Mouse (Mus musculus) stomach, embryonic 14.5 days (tissue): ENCODE data around the gene Gmpr2. TPM values are rescaled to one million over a fixed set of nuclear protein-coding genes. Genes with fewer than 3 reads are reported as not detected.
A peak's percentile ranks its signal among the peaks of the same experiment; 100 is the strongest.

Experiments used
- ATAC-seq: fragments of 200-750 bp; cut with Nextera tagmentation; 2 replicates; pipeline ENCODE4 v1.8.0; 2017; ENCODE audit warnings: low read depth, moderate TSS enrichment; ENCODE audit not compliant: insufficient number of reproducible peaks, insufficient read depth, low FRiP score
- H3K27ac ChIP-seq: fragments of 300-500 bp; sonication (generic); 2 replicates; pipeline ENCODE4 v1.5.1; 2014; ENCODE audit warnings: mild to moderate bottlenecking, low read length, moderate library complexity, mixed read lengths
- H3K27me3 ChIP-seq: fragments of 300-500 bp; sonication (generic); 2 replicates; pipeline ENCODE4 v1.6.1; 2014; ENCODE audit warnings: low read length, control low read depth, mixed read lengths; ENCODE audit not compliant: control insufficient read depth, insufficient read depth
- H3K36me3 ChIP-seq: fragments of 300-500 bp; sonication (generic); 2 replicates; pipeline ENCODE4 v1.6.1; 2014; ENCODE audit warnings: mild to moderate bottlenecking, control low read depth, low read length, moderate library complexity, mixed read lengths; ENCODE audit not compliant: control insufficient read depth, insufficient read depth
- H3K4me1 ChIP-seq: fragments of 300-500 bp; sonication (generic); 2 replicates; pipeline ENCODE4 v1.6.1; 2014; ENCODE audit warnings: low read length, control low read depth, mixed read lengths; ENCODE audit not compliant: control insufficient read depth, insufficient read depth
- H3K4me2 ChIP-seq: fragments of 300-500 bp; sonication (generic); replicated peaks from 2 replicates; pipeline ENCODE4 v1.6.1; 2014; ENCODE audit warnings: low read depth, low read length, control low read depth
- H3K4me3 ChIP-seq: fragments of 300-500 bp; sonication (generic); 2 replicates; pipeline ENCODE4 v1.5.1; 2014; ENCODE audit warnings: low read depth, low read length, control low read depth
- H3K9ac ChIP-seq: fragments of 300-500 bp; sonication (generic); replicated peaks from 2 replicates; pipeline ENCODE4 v1.6.1; 2014; ENCODE audit warnings: low read depth, mild to moderate bottlenecking, control low read depth, low read length, moderate library complexity, mixed read lengths
- H3K9me3 ChIP-seq: fragments of 300-500 bp; sonication (generic); 2 replicates; pipeline ENCODE4 v1.6.1; 2016; ENCODE audit warnings: low read depth, low read length, control low read depth; ENCODE audit not compliant: control insufficient read depth
- WGBS: fragments of 180-500 bp; shearing (Covaris S2); extraction: QIAGEN DNeasy Blood & Tissue Kit; methylation state at CpG from one replicate; pipeline ENCODE4 v1.1.7; 2014; 5-methylcytosine and 5-hydroxymethylcytosine counted together
- polyA plus RNA-seq: library from polyadenylated mRNA; unstranded; fragments of >200 nt; fragmentation: Nextera tagmentation; extraction: Ambion mirVana; gene quantifications from 2 replicates; pipeline ENCODE4 v1.2.1, GENCODE M21; 2014

The Gmpr2 gene
- polyA plus RNA-seq = 56.8 and 63.6 TPM in 2 replicates

- under 1% methylated on average over 38 of the region's 38 CpGs for WGBS
- ATAC-seq = peak; percentile 96
- peak within 1 kb of the TSS; percentile 83 for H3K4me3 ChIP-seq
- H3K4me1 ChIP-seq = 0 out of 2 replicates have a peak, but pooled peaks cover 9% of the 10 kb centered on the region
- H3K9ac ChIP-seq = peak within 1 kb of the TSS; percentile 64
- peak within 1 kb of the TSS; percentile 70; the same call in 1 of the 2 replicates for H3K27ac ChIP-seq
- H3K9me3 ChIP-seq = no peaks in the 10 kb centered on the region
- H3K36me3 ChIP-seq = peaks cover 25% of the 10 kb centered on the region
- no peaks in the 10 kb centered on the region for H3K27me3 ChIP-seq
- H3K4me2 ChIP-seq = peak within 1 kb of the TSS; percentile 85
These were observed at the start of gene Gmpr2, which contains the start of gene Nedd8 for GRCm38 (mm10) chr14:55671833-55672740. Gene Gmpr2, plus strand, starts transcription at chr14:55671941. Gene Nedd8, minus strand, starts transcription at chr14:55672124.

GRCm38 (mm10) chr14:55628077-55628827 lies 43.5 kb upstream of the Gmpr2 start:
- 88% methylated on average over 27 of the region's 27 CpGs for WGBS
- no peaks in the 10 kb centered on the region for H3K9me3 ChIP-seq
- H3K27ac ChIP-seq = no peak overlapping the region
- ATAC-seq = no peak
- H3K9ac ChIP-seq = no peak overlapping the region
- H3K4me2 ChIP-seq = no peak overlapping the region
- no peaks in the 10 kb centered on the region for H3K4me1 ChIP-seq
- peaks cover 71% of the 10 kb centered on the region for H3K36me3 ChIP-seq
- no peaks in the 10 kb centered on the region for H3K27me3 ChIP-seq
- no peak overlapping the region for H3K4me3 ChIP-seq

DNA sequence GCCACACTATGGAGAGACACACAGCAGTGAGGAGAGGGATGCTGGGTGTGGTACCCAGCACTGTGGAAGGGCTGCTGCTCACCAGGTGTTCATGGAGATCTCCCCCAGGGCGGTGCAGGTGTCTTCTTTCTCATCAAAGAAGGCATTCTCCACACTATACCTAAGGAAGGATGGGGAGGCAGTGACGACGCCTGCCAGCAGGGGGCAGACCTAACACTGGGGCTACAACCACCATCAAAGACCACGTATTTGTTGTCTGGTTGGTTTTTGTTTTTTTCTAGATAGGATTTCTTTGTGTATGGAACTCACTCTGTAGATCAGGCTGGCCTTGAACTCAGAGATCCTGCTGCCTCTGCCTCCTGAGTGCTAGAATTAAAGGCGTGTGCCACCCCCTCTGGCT lies 42.4 kb upstream of the Gmpr2 start:
- Histone ChIP-seq H3K9ac (no peak overlapping the region), H3K4me2 (no peak overlapping the region), H3K36me3 (peaks cover 80% of the 10 kb centered on the region), H3K4me1 (no peaks in the 10 kb centered on the region), H3K4me3 (no peak overlapping the region), H3K27me3 (no peaks in the 10 kb centered on the region), H3K9me3 (no peaks in the 10 kb centered on the region), H3K27ac (no peak overlapping the region)
- WGBS = 57% methylated on average over 5 of the region's 5 CpGs
- no peak for ATAC-seq

DNA sequence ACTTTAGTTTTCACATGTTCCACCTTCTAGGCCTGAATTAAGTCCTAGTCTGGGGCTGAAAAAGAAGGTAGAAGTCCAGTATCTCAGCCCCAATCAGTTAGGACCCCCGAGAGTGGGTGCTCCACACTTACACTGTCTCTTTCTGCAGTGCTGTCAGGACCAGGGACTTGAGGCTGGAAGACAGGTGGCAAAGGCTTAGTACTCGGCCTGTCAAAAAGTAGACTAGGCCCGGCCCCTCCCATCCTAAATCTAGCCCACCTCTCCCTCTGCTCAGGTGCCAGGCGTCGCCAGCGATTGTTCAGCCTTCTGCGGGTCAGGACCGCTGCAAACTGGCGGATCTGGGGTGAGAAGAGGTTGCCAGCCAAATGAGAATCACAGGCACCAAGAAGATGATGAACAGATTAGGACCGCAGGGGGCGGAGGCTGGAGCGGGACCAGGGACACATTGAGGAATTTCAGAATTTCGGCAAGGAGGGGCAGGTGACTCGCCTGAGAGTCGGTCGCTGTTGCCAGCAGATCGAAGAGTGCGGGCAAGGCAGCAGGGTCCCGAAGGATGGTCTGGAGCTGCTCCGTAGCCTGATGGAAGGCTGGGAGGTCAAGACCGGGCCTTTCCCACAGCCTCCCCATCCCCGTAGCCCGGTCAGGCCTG lies 36.7 kb upstream of the Gmpr2 start:
- H3K36me3 ChIP-seq = peaks cover 76% of the 10 kb centered on the region
- no peaks in the 10 kb centered on the region for H3K27me3 ChIP-seq
- 3% methylated on average over 23 of the region's 23 CpGs for WGBS
- peak overlapping the region; percentile 58 for H3K4me3 ChIP-seq
- no peaks in the 10 kb centered on the region for H3K9me3 ChIP-seq
- H3K4me1 ChIP-seq = peaks cover 5% of the 10 kb centered on the region; the same call in 1 of the 2 replicates
- H3K27ac ChIP-seq = peak overlapping the region; percentile 35; the same call in 1 of the 2 replicates
- H3K9ac ChIP-seq = peak overlapping the region; percentile 39
- peak; percentile 53; the same call in 1 of the 2 replicates for ATAC-seq
- H3K4me2 ChIP-seq = peak overlapping the region; percentile 90

- WGBS = 2% methylated on average over 33 of the region's 33 CpGs
- H3K9me3 ChIP-seq = no peaks in the 10 kb centered on the region
- peak within 1 kb of the TSS; percentile 58 for H3K4me3 ChIP-seq
- H3K27ac ChIP-seq = peak within 1 kb of the TSS; percentile 35; the same call in 1 of the 2 replicates
- ATAC-seq = peak; percentile 82
- peaks cover 76% of the 10 kb centered on the region for H3K36me3 ChIP-seq
- peaks cover 5% of the 10 kb centered on the region; the same call in 1 of the 2 replicates for H3K4me1 ChIP-seq
- H3K4me2 ChIP-seq = peak within 1 kb of the TSS; percentile 90
- peak within 1 kb of the TSS; percentile 39 for H3K9ac ChIP-seq
- no peaks in the 10 kb centered on the region for H3K27me3 ChIP-seq
These were observed 36.2 kb upstream of the Gmpr2 start, which contains the start of gene Ipo4 for GRCm38 (mm10) chr14:55635523-55636007. Gene Ipo4, minus strand, starts transcription at chr14:55635957.

DNA sequence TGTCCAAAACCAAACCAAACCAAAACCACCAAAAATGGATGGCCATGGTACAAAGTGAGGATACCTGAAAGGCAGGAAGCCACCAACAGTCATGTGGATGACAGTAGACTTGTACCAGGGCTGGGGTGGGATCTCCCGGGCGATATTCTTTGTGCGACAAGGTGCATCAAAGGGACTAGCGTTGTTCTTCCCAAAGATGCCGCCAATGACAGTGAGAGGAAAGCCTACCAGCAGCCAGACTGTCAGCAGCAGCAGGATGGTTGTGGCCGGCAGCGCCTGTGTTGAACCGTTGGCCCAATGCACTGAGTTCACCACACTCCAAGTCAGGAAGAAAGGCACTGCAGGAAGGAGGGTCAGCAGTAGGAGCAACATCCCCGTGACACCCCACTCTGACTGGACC lies 33.9 kb upstream of the Gmpr2 start, which contains the start of gene Gm49378:
Gm49378 (minus strand) TSS at position 101 of the 400 bp plus-strand sequence.
- no peak for ATAC-seq
- H3K36me3 ChIP-seq = peaks cover 63% of the 10 kb centered on the region
- no peak within 1 kb of the TSS for H3K4me3 ChIP-seq
- peaks cover 9% of the 10 kb centered on the region; the same call in 1 of the 2 replicates for H3K4me1 ChIP-seq
- no peak within 1 kb of the TSS for H3K9ac ChIP-seq
- no peak within 1 kb of the TSS for H3K4me2 ChIP-seq
- no peaks in the 10 kb centered on the region for H3K27me3 ChIP-seq
- H3K27ac ChIP-seq = no peak within 1 kb of the TSS
- 94% methylated on average over 9 of the region's 9 CpGs for WGBS
- H3K9me3 ChIP-seq = no peaks in the 10 kb centered on the region

GRCm38 (mm10) chr14:55640816-55641215 lies 30.9 kb upstream of the Gmpr2 start:
- no peak overlapping the region for H3K27ac ChIP-seq
- no peak for ATAC-seq
- no peaks in the 10 kb centered on the region for H3K9me3 ChIP-seq
- no peak overlapping the region for H3K4me2 ChIP-seq
- WGBS = 95% methylated on average over 14 of the region's 14 CpGs
- peaks cover 10% of the 10 kb centered on the region; the same call in 1 of the 2 replicates for H3K4me1 ChIP-seq
- H3K9ac ChIP-seq = no peak overlapping the region
- no peaks in the 10 kb centered on the region for H3K27me3 ChIP-seq
- H3K36me3 ChIP-seq = peaks cover 50% of the 10 kb centered on the region
- H3K4me3 ChIP-seq = no peak overlapping the region
